Mouse (Mus musculus) midbrain, embryonic 13.5 days (tissue): ENCODE measurements at regions not wholly inside any gene's neighbourhood (a gene's known extent, or its start where the extent isn't known, plus 50 kb on each side); places are given as distances from the start of the nearest gene placed in this dataset.

Experiments used
- ATAC-seq: fragments of 200-750 bp; cut with Nextera tagmentation; 2 replicates; pipeline ENCODE4 v1.8.0; 2017; ENCODE audit warnings: mild to moderate bottlenecking, moderate TSS enrichment, moderate library complexity
- H3K27ac ChIP-seq: fragments of 300-500 bp; sonication (generic); 2 replicates; pipeline ENCODE4 v1.5.1; 2015; ENCODE audit warnings: inconsistent platforms, mild to moderate bottlenecking, moderate library complexity
- H3K27me3 ChIP-seq: fragments of 300-500 bp; sonication (generic); 2 replicates; pipeline ENCODE4 v1.6.1; 2015; ENCODE audit warnings: mild to moderate bottlenecking, inconsistent platforms
- H3K36me3 ChIP-seq: fragments of 300-500 bp; sonication (generic); 2 replicates; pipeline ENCODE4 v1.6.1; 2015; ENCODE audit warnings: mild to moderate bottlenecking, inconsistent platforms
- H3K4me1 ChIP-seq: fragments of 300-500 bp; sonication (generic); replicated peaks from 2 replicates; pipeline ENCODE4 v1.6.1; 2015; ENCODE audit warnings: inconsistent platforms
- H3K4me2 ChIP-seq: fragments of 300-500 bp; sonication (generic); replicated peaks from 2 replicates; pipeline ENCODE4 v1.6.1; 2015; ENCODE audit warnings: moderate library complexity, mild to moderate bottlenecking, inconsistent platforms
- H3K4me3 ChIP-seq: fragments of 300-500 bp; sonication (generic); replicated peaks from 2 replicates; pipeline ENCODE4 v1.5.1; 2015; ENCODE audit warnings: mild to moderate bottlenecking, inconsistent platforms
- H3K9ac ChIP-seq: fragments of 300-500 bp; sonication (generic); replicated peaks from 2 replicates; pipeline ENCODE4 v1.6.1; 2015; ENCODE audit warnings: mild to moderate bottlenecking, inconsistent platforms
- H3K9me3 ChIP-seq: fragments of 300-500 bp; sonication (generic); 2 replicates; pipeline ENCODE4 v1.6.1; 2016; ENCODE audit warnings: mild to moderate bottlenecking, inconsistent platforms
- WGBS: fragments of 180-500 bp; shearing (Covaris S2); methylation state at CpG from one replicate; pipeline ENCODE4 v1.1.7; 2015; 5-methylcytosine and 5-hydroxymethylcytosine counted together

DNA sequence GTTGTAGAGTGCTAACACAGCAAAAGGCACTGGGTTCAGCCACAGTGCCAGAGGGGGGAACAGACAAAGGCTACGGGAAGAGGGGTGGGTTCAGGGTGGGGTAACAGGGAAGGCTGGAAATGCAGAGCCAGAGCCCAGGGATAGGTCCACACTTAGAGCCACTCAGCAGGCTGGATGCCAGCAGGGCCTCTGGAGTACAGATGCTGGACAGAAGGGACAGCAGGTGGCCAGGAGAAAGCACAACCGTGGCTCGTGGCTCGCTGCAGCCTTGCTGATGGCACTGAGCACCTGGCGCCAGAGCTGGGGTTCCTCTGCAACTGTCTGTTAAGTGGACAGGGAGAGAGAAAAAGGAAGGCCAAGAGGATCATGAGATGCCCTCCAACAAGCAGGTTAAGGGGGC is 174.2 kb downstream of the Mroh4 start:
- Histone ChIP-seq H3K4me2 (no peak overlapping the region), H3K9me3 (no peaks in the 10 kb centered on the region)
- ATAC-seq = no peak

GRCm38 (mm10) chr15:74459345-74459975 is 176.7 kb downstream of the Mroh4 start:
- H3K4me3 ChIP-seq = no peak overlapping the region
- peak; percentile 60; the same call in 1 of the 2 replicates for ATAC-seq

More for the DNA sequence above, 174.2 kb downstream of the Mroh4 start:
- Histone ChIP-seq H3K27ac (no peak overlapping the region), H3K36me3 (no peaks in the 10 kb centered on the region), H3K9ac (no peak overlapping the region), H3K4me3 (no peak overlapping the region), H3K27me3 (no peaks in the 10 kb centered on the region), H3K4me1 (peaks cover 14% of the 10 kb centered on the region; the same call in 1 of the 2 replicates)
- WGBS = 75% methylated on average over 5 of the region's 5 CpGs

DNA sequence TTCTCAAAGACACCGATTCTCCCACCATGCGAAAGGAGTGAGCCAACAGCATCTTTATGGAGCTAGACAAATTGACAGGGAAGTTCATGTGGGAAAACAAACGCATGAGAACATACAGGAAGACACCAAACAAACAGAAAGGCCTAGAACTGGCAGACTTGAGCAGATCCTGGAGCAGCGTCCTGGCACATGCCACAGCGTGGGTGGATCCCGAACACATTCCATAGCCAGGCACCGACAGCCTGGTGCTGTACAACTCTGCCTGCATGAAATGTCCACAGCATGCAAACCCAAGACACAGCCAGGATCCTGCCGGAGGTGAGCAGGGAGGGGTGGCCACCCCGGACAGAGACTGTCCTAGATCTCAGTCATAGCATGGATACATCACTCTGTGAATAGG is 177.2 kb downstream of the Mroh4 start:
- Histone ChIP-seq H3K4me2 (no peak overlapping the region), H3K9ac (no peak overlapping the region), H3K4me3 (no peak overlapping the region), H3K36me3 (no peaks in the 10 kb centered on the region), H3K9me3 (no peaks in the 10 kb centered on the region), H3K27ac (no peak overlapping the region), H3K4me1 (peaks cover 24% of the 10 kb centered on the region), H3K27me3 (no peaks in the 10 kb centered on the region)
- no peak for ATAC-seq
- WGBS = 85% methylated on average over 9 of the region's 9 CpGs

More at GRCm38 (mm10) chr15:74459345-74459975, 176.7 kb downstream of the Mroh4 start:
- 72% methylated on average over 12 of the region's 12 CpGs for WGBS
- H3K9me3 ChIP-seq = no peaks in the 10 kb centered on the region
- no peaks in the 10 kb centered on the region for H3K27me3 ChIP-seq
- H3K4me1 ChIP-seq = peaks cover 24% of the 10 kb centered on the region
- no peak overlapping the region for H3K9ac ChIP-seq
- H3K4me2 ChIP-seq = no peak overlapping the region
- H3K27ac ChIP-seq = 0 out of 2 replicates have a peak overlapping the region, but pooled peaks have one; percentile 26
- H3K36me3 ChIP-seq = no peaks in the 10 kb centered on the region

DNA sequence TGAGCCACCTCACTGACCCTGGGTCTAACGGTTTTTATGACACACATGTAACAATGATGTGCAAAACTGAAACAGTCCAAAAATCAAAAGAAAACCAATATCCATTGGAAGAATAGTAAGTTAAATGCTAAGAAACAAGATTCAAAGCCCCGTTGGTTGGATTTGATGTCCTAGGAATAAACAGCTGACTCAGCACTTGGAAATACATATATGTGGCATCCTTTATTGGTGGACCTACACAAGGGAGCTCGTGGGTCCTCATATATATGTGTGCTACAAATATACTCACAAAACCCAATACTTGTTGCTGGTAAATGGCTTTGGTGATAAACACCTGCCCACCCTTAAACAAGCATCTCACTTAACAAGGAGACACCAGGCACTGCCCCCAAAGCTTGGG is 178.2 kb downstream of the Mroh4 start:
- no peak overlapping the region for H3K9ac ChIP-seq
- WGBS = 88% methylated on average over 3 of the region's 3 CpGs

GRCm38 (mm10) chr15:74456675-74457040 is 179.5 kb downstream of the Mroh4 start:
- peaks cover 22% of the 10 kb centered on the region for H3K4me1 ChIP-seq
- H3K9me3 ChIP-seq = no peaks in the 10 kb centered on the region
- WGBS = 82% methylated on average over 6 of the region's 6 CpGs
- H3K4me3 ChIP-seq = no peak overlapping the region
- no peaks in the 10 kb centered on the region for H3K36me3 ChIP-seq
- no peak overlapping the region for H3K27ac ChIP-seq
- ATAC-seq = no peak
- no peak overlapping the region for H3K9ac ChIP-seq
- H3K4me2 ChIP-seq = no peak overlapping the region
- H3K27me3 ChIP-seq = no peaks in the 10 kb centered on the region

More for the DNA sequence above, 178.2 kb downstream of the Mroh4 start:
- no peak overlapping the region for H3K4me2 ChIP-seq
- H3K9me3 ChIP-seq = no peaks in the 10 kb centered on the region
- no peaks in the 10 kb centered on the region for H3K36me3 ChIP-seq
- H3K27me3 ChIP-seq = no peaks in the 10 kb centered on the region
- H3K4me1 ChIP-seq = peaks cover 24% of the 10 kb centered on the region
- no peak for ATAC-seq
- H3K27ac ChIP-seq = no peak overlapping the region
- H3K4me3 ChIP-seq = no peak overlapping the region

GRCm38 (mm10) chr15:74455921-74456674 is 180.1 kb downstream of the Mroh4 start:
- 69% methylated on average over 11 of the region's 11 CpGs for WGBS
- Histone ChIP-seq H3K9me3 (no peaks in the 10 kb centered on the region), H3K27me3 (no peaks in the 10 kb centered on the region), H3K9ac (no peak overlapping the region), H3K27ac (no peak overlapping the region), H3K4me2 (no peak overlapping the region), H3K4me1 (peaks cover 22% of the 10 kb centered on the region), H3K36me3 (no peaks in the 10 kb centered on the region), H3K4me3 (no peak overlapping the region)
- no peak for ATAC-seq

- no peaks in the 10 kb centered on the region for H3K36me3 ChIP-seq
- H3K27me3 ChIP-seq = no peaks in the 10 kb centered on the region
- H3K9me3 ChIP-seq = no peaks in the 10 kb centered on the region
- H3K27ac ChIP-seq = no peak overlapping the region
- no peak for ATAC-seq
- H3K4me3 ChIP-seq = no peak overlapping the region
- no peak overlapping the region for H3K4me2 ChIP-seq
- peaks cover 23% of the 10 kb centered on the region for H3K4me1 ChIP-seq
- WGBS = 82% methylated on average over 3 of the region's 3 CpGs
- no peak overlapping the region for H3K9ac ChIP-seq
Observed at GRCm38 (mm10) chr15:74454543-74454942, 181.6 kb downstream of the Mroh4 start.

DNA sequence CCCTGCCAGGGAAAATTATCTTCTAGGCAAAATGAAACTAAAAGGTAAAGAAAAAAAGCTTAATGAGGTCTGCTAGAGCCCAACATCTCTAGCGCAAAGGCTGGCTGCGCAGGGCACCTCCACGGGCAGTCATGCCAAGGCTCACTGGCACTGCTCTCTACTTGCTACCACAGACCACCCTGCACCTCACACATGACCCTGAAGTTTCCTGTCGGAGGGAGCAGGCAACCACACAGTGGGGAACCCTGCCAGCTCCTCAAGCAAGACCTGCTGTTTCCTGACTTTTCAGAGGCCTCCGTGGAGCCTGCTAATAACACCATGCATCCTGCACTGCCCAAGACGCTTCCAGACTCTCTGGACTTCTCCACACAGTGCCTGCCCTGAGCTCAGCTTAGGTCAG is 182.3 kb downstream of the Mroh4 start:
- H3K27ac ChIP-seq = no peak overlapping the region
- peaks cover 25% of the 10 kb centered on the region for H3K4me1 ChIP-seq
- no peak overlapping the region for H3K9ac ChIP-seq
- WGBS = 87% methylated on average over 6 of the region's 6 CpGs
- H3K9me3 ChIP-seq = no peaks in the 10 kb centered on the region
- no peaks in the 10 kb centered on the region for H3K36me3 ChIP-seq
- no peak for ATAC-seq
- no peak overlapping the region for H3K4me2 ChIP-seq
- H3K27me3 ChIP-seq = no peaks in the 10 kb centered on the region
- H3K4me3 ChIP-seq = no peak overlapping the region

DNA sequence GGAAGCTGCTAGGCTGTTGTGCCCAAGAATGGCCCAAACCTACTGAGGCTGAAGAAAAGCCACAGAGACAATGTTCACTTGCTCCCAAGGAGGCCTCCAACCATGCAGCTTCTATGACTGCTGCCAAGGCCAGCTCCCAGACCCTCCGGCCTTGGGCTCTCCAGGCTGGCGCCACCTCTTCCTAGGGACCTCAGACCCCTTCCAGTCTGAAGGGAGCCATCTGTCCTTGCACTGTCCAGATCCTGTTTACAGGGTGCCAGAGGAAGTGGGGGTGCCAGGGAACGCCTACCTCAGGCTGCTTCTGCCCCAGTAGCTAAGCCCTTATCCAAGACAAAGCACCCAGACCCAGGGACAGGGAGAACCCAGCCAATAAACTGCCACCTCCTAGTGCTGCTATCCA is 183.7 kb downstream of the Mroh4 start:
- H3K27ac ChIP-seq = no peak overlapping the region
- ATAC-seq = no peak
- no peaks in the 10 kb centered on the region for H3K9me3 ChIP-seq
- H3K4me1 ChIP-seq = peaks cover 26% of the 10 kb centered on the region
- 95% methylated on average over 3 of the region's 3 CpGs for WGBS
- no peak overlapping the region for H3K4me2 ChIP-seq
- H3K4me3 ChIP-seq = no peak overlapping the region
- H3K9ac ChIP-seq = no peak overlapping the region
- H3K27me3 ChIP-seq = no peaks in the 10 kb centered on the region
- H3K36me3 ChIP-seq = no peaks in the 10 kb centered on the region

DNA sequence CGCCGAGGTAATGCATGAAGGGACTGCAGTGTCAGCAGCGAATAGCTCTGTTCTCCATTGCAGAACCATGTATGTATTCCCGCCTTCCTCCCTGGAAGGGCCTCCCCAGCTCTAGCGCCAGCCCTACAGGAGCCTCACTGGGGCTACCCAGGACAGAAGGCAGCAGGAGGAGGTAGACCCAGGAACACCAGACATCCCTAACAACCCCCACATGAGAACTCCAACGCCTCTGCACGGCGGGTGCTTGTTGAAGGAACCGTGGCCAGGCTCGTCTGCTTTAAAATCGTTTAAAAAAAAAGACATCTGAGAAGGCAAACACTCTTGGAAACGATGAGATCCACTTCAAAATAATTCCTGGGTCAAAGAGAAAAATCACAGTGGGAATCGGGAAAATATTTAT is 194.3 kb downstream of the Mroh4 start:
- Histone ChIP-seq H3K9ac (no peak overlapping the region), H3K4me1 (peaks cover 4% of the 10 kb centered on the region; the same call in 1 of the 2 replicates), H3K9me3 (no peaks in the 10 kb centered on the region), H3K4me2 (no peak overlapping the region), H3K4me3 (no peak overlapping the region), H3K36me3 (no peaks in the 10 kb centered on the region; the same call in 1 of the 2 replicates), H3K27ac (no peak overlapping the region), H3K27me3 (no peaks in the 10 kb centered on the region)
- 70% methylated on average over 13 of the region's 13 CpGs for WGBS
- no peak for ATAC-seq

- no peak overlapping the region for H3K27ac ChIP-seq
- no peaks in the 10 kb centered on the region for H3K27me3 ChIP-seq
- H3K9me3 ChIP-seq = no peaks in the 10 kb centered on the region
- H3K4me2 ChIP-seq = no peak overlapping the region
- ATAC-seq = no peak
- no peaks in the 10 kb centered on the region for H3K36me3 ChIP-seq
- H3K9ac ChIP-seq = no peak overlapping the region
- H3K4me1 ChIP-seq = no peaks in the 10 kb centered on the region
- WGBS = 89% methylated on average over 6 of the region's 6 CpGs
- no peak overlapping the region for H3K4me3 ChIP-seq
Observed at GRCm38 (mm10) chr15:74426989-74427388, 209.2 kb downstream of the Mroh4 start.

DNA sequence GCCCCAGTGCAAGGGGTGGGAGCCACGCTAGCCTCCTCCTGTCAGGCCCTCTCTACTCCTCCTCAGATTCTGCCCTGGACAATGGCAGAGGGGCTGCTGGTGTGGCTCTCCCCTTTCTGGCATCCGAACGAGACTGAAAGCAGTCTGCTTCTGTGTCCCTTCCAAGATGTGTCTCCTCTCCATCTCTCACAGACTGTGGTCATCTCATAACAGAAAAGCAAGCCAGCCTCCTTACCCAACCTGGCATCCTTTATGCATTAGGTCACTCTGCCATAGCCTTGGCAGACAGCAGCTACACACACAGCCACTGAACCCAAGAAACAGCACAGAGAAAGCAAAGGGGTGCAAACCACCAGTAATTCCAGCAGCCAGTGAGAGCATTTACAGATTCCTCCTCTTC is 213.2 kb downstream of the Mroh4 start:
- WGBS = 80% methylated on average over 3 of the region's 3 CpGs
- Histone ChIP-seq H3K36me3 (no peaks in the 10 kb centered on the region), H3K27ac (no peak overlapping the region), H3K27me3 (no peaks in the 10 kb centered on the region), H3K4me2 (no peak overlapping the region), H3K4me3 (no peak overlapping the region), H3K9ac (no peak overlapping the region; the same call in 1 of the 2 replicates), H3K4me1 (no peaks in the 10 kb centered on the region), H3K9me3 (no peaks in the 10 kb centered on the region)
- ATAC-seq = no peak
